Mouse (Mus musculus): ENCODE results near the gene Sh3glb1.
A peak's percentile ranks its signal among the peaks of the same experiment; 100 is the strongest.

Sh3glb1 gene

GRCm38 (mm10) chr3:144715033-144715432 is 5.1 kb downstream of the Sh3glb1 start:
- DNase-seq (ENCODE audit: extremely low spot score, low spot score), result no peak

- DNase-seq (ENCODE audit: extremely low spot score, low spot score), result no peak
Measured at GRCm38 (mm10) chr3:144714606-144715005, 5.5 kb downstream of the Sh3glb1 start.

DNA sequence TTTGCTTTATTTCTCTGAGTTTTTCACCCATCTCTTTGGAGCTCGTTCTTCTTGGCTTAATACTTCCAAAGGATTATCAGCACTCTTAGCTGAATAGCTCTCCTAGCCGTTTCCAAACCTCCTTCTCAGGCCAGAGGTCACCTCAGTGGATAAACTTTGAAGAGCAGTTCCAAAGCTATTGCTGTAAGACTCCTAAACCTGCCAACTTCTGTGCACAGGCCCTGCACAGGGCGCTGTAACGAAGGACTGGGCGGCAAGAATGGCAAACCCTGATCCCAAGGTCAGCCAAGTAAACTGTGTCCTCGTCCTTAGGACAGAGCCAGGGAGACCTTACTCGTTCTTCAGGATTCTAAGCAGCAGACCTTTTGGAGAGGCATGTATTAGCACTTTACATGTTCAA is 6.0 kb downstream of the Sh3glb1 start:
- no peak for DNase-seq (ENCODE audit: extremely low spot score, low spot score)

- no peak for DNase-seq (ENCODE audit: extremely low spot score, low spot score)
Measured at GRCm38 (mm10) chr3:144711607-144712206, 8.4 kb downstream of the Sh3glb1 start.

DNA sequence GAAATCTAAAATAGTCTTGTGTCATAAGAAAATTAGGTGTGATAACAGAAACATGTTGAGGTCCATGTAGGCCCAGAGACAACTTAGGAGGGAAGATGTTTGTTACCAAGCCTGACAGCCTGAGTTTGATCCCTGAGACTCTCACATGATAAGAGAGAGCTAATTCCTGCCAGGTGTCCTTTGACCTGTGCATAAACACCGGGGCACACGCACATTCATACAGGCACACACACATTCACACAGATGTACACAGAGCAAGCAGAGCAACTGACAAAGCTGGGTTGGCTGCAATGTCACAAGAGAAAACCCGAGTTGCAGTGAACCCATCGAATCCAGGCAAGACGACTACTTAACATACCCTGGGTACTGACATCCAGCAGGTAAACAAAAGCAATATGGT is 11.5 kb downstream of the Sh3glb1 start:
- DNase-seq (ENCODE audit: extremely low spot score, low spot score), result no peak

DNA sequence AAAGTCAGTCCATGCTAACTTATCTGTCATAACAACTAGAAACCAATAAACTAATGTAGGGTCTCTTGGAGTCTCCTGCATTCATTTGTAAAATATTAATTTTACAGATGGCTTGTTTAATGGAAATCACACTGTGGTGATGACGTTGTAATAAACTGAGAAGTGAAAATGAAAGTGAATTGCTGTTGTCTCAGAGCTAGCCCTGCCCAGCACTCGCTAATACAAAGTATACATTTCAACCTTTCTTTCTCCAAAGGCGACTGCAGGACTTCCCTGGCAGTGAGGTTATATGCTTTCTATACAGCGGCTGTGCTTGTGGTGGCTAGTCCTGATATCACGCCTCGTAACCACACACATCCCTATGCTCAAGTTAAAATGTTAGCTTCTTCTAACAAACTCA is 16.2 kb downstream of the Sh3glb1 start:
- DNase-seq (ENCODE audit: extremely low spot score, low spot score), result no peak

DNA sequence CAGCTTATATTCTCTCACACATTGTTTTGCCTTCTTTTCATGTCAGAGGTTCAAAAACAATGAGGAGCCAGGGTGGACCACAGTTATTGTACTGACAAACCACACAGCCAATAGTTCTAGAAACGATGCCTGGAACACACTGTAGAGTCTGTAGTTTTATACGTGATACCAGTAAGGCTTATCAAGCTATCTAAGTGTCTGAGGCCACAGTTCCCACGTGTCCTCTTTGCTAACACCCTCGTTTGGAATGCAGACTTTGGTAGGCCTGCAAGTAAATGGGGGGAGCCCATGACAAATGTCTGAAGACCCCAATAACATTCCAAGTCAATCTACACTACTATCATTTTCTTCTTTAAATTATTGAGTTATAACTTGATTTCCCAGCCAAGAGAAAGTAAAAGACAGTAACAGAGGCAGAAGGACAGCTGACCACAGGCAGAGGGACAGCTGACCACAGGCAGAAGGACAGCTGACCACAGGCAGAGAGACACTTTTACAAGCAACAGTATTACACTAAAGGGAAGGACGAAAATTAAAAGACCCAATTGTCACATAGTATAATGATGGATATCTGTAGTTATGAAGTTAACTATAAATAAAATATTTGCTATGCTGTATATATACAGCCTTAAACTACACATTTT is 21.2 kb downstream of the Sh3glb1 start:
- DNase-seq (ENCODE audit: extremely low spot score, low spot score), result no peak

GRCm38 (mm10) chr3:144697942-144698341 is 22.2 kb downstream of the Sh3glb1 start:
- DNase-seq (ENCODE audit: extremely low spot score, low spot score), result no peak

DNA sequence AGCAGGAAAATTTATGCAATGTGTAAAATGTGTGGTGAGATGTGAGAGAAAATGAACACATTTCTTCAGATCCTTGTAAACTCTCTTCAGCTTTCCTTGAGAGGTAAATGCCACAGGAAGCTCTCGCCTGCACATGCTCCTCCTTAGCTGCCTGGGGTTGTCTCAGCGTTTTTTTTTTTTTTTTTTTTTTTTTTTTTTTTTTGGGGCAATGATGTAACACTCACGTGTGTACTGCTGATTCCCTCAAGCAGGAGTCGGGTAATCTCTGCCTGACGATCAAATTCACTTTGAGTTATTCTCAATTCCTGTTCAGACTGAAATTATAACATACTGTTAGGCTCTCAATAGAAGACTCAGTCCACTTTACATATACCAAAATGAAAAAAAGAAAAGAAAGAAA is 23.0 kb downstream of the Sh3glb1 start:
- no peak for DNase-seq (ENCODE audit: extremely low spot score, low spot score)

DNA sequence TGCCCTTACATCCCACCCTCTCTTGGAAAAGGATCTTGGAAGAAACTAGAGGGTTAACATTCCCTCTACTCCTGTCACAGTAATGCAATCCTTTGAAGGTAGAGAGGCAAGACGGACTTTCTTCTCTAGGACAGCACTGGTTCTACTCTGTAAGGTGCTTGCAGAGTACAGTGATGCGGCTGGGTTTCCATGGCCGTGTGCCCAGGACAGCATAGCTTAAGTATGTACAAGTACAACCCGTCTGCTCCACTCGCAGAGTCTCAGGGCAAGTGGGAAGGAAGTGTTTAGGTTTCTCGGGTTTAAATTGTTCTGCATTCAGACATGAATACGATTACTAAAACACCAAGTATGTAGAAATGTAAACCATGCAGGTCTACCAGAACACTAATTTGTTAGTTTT is 25.2 kb downstream of the Sh3glb1 start:
- DNase-seq (ENCODE audit: extremely low spot score, low spot score), result no peak

DNA sequence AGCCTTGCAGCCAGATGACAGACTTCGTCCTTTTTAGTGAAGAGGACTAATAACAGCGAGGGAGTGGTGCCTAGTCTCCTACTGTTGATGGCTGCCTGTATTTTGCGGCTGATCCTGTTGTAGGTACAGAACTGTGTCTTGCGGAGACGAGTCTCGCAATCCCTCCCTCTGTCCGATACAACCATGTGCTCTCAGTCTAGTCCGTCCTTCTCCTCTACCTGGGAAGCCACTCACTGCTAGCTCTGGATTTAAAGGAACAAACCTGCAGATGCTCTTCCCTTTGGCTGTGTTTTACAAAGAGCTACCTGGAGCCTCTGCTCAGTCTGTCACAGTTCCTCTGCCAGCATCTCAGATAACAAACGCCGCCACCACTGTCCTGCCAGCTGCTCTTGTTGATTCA is 26.1 kb downstream of the Sh3glb1 start:
- DNase-seq (ENCODE audit: extremely low spot score, low spot score), result no peak

DNA sequence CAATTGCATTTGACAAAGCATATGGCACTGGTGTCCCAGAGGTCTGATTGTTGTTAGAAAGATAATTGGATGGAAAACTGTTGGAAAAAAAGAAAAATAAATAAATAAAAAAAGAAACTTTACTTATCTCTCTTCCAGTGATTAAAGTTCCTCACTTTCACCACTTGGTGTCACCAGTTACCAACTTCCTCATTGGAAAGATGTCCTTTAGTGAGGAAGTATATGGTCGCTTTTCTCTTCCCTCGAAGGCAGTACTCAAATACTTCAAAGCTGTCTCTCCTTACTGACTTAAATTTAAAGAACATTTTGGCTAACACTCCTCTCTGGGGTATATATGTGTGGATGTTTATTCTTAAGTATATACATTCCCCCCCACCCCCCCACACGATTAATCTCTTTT is 28.1 kb downstream of the Sh3glb1 start:
- DNase-seq (ENCODE audit: extremely low spot score, low spot score), result no peak

- DNase-seq (ENCODE audit: extremely low spot score, low spot score), result peak; percentile 74
Measured at GRCm38 (mm10) chr3:144689236-144689635, 30.9 kb downstream of the Sh3glb1 start.

DNA sequence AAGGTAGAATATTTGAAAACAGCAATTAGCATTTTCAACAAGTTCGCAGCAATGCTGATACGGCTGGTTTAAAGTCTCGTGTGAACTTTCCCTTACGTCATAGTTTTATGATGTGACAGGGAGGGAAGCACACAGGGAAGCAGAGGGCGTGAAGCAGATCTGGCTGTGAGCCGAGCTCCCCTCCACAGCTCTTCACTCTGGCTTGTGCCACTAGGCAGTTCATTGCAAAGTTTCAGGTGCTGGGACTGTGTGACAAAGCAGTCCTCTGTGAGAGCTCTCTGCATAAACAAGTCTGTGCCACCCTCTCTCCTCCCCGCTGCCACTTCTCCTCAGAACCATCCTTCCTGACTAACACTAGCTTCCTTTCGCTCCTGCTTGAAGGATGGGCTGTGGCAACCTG is 31.9 kb downstream of the Sh3glb1 start:
- no peak for DNase-seq (ENCODE audit: extremely low spot score, low spot score)

- DNase-seq (ENCODE audit: extremely low spot score, low spot score), result no peak
Measured at GRCm38 (mm10) chr3:144687618-144688017, 32.5 kb downstream of the Sh3glb1 start.

GRCm38 (mm10) chr3:144686146-144686545 is 34.0 kb downstream of the Sh3glb1 start:
- peak; percentile 11 for DNase-seq (ENCODE audit: extremely low spot score, low spot score)

DNA sequence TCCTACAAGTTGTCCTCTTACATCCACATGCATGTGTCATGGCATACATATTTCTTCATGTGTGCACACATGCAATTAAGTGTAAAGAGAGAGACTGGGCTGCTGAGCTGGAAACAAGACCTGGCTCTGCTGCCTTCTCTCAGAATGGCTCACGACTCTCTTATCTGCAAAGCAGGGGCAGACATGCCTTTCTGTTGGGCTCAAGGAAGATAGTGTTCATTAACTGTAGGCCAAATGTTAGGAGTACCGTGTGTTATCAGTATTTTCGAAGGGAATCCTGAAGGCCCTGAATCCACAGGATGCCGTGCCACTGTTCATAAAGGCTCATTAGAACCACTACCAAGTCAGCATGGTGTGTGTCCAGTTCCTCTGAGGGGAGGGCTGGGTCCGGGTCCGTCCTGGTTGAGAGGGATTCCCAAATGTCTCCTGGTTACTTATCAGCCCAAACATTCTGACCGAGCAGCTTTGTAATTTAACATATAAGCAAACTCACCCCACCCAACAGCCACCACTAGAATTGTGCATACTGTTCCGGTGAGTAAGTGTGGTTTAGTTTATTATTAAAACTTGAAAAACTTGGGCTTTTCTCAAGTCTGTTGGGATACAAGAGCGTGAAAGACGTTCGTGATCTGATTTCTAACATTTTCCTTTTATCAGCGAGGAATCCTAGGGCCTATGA is 36.9 kb downstream of the Sh3glb1 start:
- no peak for DNase-seq (ENCODE audit: extremely low spot score, low spot score)

- peak; percentile 6 for DNase-seq (ENCODE audit: extremely low spot score, low spot score)
Measured at GRCm38 (mm10) chr3:144681542-144681941, 38.6 kb downstream of the Sh3glb1 start.

DNA sequence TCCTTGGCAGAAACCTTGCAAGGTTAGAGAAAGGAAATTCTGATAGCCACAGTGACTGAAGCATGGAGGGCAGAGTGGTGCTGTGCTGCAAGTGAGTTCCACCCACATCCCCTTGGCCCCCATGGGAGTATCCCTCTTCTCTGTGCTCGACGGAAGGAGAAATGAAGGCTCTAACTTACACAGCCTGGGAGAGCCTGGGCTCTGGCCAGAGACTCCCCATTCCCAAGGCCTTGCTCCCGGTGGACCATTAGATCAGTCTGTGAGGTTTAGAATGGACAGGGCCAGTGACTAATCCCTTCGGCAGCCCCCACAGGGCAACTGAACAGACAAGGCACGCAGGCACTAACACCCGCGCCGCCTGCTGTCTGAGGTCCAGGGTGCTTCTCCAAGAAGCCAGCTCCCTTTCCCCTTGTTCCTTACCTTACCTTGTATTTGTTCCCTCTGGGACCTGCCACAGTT is 40.4 kb downstream of the Sh3glb1 start:
- no peak for DNase-seq (ENCODE audit: extremely low spot score, low spot score)

DNA sequence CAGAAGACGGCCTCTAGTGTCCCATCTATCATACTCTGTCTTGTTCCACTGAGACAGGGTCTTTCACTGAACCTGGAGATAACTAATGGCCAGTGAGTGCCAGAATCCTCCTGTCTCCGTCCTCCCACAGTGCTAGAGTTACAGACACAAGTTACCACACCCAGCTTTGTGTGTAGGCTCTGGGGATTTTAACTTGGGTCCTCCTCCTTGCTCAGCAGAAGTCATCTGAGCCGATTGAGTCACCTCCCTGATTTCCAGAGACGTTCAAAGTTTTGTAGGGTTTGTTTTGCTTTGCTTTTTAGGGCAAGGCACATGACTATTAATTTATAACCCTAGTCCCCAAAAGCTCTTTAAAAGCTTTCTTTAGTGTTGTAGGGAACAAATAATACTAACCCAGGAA is 41.0 kb downstream of the Sh3glb1 start:
- no peak for DNase-seq (ENCODE audit: extremely low spot score, low spot score)

- DNase-seq (ENCODE audit: extremely low spot score, low spot score), result no peak
Measured at GRCm38 (mm10) chr3:144677751-144678150, 42.4 kb downstream of the Sh3glb1 start.

DNA sequence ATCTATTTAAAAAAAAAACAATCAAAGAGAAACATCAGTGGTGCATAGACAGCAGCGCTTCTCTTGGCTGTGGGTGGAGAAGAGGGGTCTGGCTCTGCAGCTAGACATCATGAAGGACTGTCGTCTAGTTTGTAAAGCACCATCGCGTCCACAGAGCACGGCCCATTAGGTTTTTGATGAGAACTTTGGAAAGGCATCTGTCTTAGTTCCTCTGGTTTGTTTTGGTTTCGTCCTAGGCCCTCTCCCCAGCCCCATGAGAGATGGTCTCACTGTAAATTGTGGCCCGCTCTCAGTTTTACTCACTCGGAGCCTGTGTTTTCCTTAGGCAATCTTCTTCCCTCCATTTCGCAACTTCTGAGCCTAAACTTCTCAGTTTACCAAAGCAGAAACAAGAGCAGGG is 43.9 kb downstream of the Sh3glb1 start:
- DNase-seq (ENCODE audit: extremely low spot score, low spot score), result no peak

DNA sequence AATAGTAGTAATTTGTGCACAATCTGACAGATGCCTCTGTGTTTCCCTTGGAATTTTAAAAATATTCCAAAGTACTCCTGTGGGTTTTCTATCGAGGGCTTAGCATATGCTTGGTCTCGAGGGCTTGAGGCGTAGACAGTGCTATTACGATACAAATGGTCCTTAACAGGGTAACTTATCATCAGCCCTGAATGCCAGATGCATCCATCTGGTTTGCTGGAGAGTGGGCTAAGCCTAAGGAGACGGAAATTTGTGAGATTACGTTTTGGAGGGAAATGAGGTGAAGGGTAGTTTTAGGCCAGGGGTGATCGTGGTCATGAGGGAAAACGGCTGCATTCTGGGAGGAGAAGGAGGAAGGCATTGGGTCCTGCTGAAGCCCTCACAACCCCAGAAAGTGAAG is 48.1 kb downstream of the Sh3glb1 start:
- DNase-seq (ENCODE audit: extremely low spot score, low spot score), result no peak

Data from neural tube, embryonic 10.5 days (tissue).